6 mouse cellular contexts compared by ENCODE assay signal in the genomic region with DNA sequence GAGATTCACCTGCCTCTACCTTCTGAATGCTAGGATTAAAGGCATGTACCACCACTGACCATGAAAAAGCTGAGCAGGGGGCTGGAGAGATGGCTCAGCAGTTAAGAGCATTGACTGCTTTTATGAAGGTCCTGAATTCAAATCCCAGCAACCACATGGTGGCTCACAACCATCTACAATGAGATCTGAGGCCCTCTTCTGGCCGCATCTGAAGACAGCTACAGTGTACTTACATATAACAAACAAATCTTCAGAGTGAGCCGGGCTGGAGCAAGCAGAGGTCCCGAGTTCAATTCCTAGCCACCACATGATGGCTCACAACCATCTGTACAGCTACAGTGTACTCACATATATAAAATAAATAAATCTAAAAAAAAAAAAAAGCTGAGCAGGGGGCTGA. TPM values are rescaled to one million over a fixed set of nuclear protein-coding genes. Genes with fewer than 3 reads are reported as not detected.
"Had no signal": no experiment of that assay in that cellular context is flagged by ENCODE, and none has a peak within 500 bp of the region (broad histone marks: within the 10 kb centered on the region; RNA-seq: fewer than 3 reads in every experiment).

No protein-coding gene starts in this region.

RNA-seq across cellular contexts. Expression of gene Gm10392, which starts 9.4 kb away (rescaled TPM):
- total RNA-seq: midbrain, postnatal 0 days; monocyte, adult 5-6 weeks had no signal
- polyA plus RNA-seq: macrophage; midbrain, embryonic 15.5 days; midbrain, postnatal 0 days; neural tube, embryonic 14.5 days had no signal

RNA-seq across cellular contexts. Expression of gene Trp53i13, which starts 12.6 kb away (rescaled TPM):
- total RNA-seq: monocyte, adult 5-6 weeks had no signal

RNA-seq across cellular contexts. Expression of gene Ankrd13b, which starts 38.9 kb away (rescaled TPM):
- total RNA-seq: monocyte, adult 5-6 weeks; neutrophil, adult 5-6 weeks had no signal
